ENCODE assay signal across 7 mouse cellular contexts in genomic region chrX:94367248-94367647, GRCm38 (mm10). TPM values are rescaled to one million over a fixed set of nuclear protein-coding genes. Genes with fewer than 3 reads are reported as not detected.
A peak's percentile ranks its signal among the peaks of the same experiment; 100 is the strongest.
DNase-seq lines count a peak whose midpoint lies in the region; ATAC-seq and TF ChIP-seq lines count a peak whose summit lies in the region.

No protein-coding gene starts in this region.

- peak overlapping the region; percentile 62 for H3K4me3 ChIP-seq in embryonic facial prominence, embryonic 10.5 days
- peak overlapping the region; percentile 60 for H3K4me3 ChIP-seq in heart, embryonic 16.5 days (ENCODE audit: low read length)
- H3K4me3 ChIP-seq in limb, embryonic 14.5 days (replicated peaks; ENCODE audit: low read length) = peak overlapping the region; percentile 52
- H3K4me3 ChIP-seq in neural tube, embryonic 13.5 days = peak overlapping the region; percentile 60

- 17% methylated on average over 17 of the region's 17 CpGs for WGBS in embryonic facial prominence, embryonic 10.5 days
- 13% methylated on average over 17 of the region's 17 CpGs for WGBS in heart, embryonic 16.5 days
- WGBS in limb, embryonic 14.5 days = 21% methylated on average over 15 of the region's 17 CpGs
- WGBS in neural tube, embryonic 13.5 days = 24% methylated on average over 15 of the region's 17 CpGs

- ATAC-seq in heart, embryonic 16.5 days (replicated peaks; ENCODE audit: extremely low read depth, insufficient read depth, low FRiP score) = no peak
- peak; percentile 17; the same call in 1 of the 2 replicates for ATAC-seq in limb, embryonic 14.5 days (ENCODE audit: low FRiP score, low read depth)
- peak; percentile 59 for ATAC-seq in neural tube, embryonic 13.5 days (ENCODE audit: low read depth)

- H3K9ac ChIP-seq in heart, embryonic 16.5 days (ENCODE audit: low read length) = peak overlapping the region; percentile 75
- peak overlapping the region; percentile 38 for H3K9ac ChIP-seq in limb, embryonic 14.5 days (ENCODE audit: low read depth, low read length, severe bottlenecking)
- peak overlapping the region; percentile 72 for H3K9ac ChIP-seq in neural tube, embryonic 13.5 days

- peaks cover 96% of the 10 kb centered on the region for H3K27me3 ChIP-seq in embryonic facial prominence, embryonic 10.5 days (replicated peaks; ENCODE audit: low read depth, poor library complexity, severe bottlenecking)
- H3K27me3 ChIP-seq in heart, embryonic 16.5 days (ENCODE audit: control insufficient read depth, insufficient read depth, low read length) = peaks cover 36% of the 10 kb centered on the region
- peaks cover 27% of the 10 kb centered on the region for H3K27me3 ChIP-seq in limb, embryonic 14.5 days (ENCODE audit: control insufficient read depth, insufficient read depth, low read length)
- peaks cover 77% of the 10 kb centered on the region for H3K27me3 ChIP-seq in neural tube, embryonic 13.5 days

- no peak for TF ChIP-seq POLR2A in limb, embryonic 14.5 days (IDR thresholded peaks at IDR 0.05; ENCODE audit: borderline replicate concordance, extremely low read depth, insufficient read depth, insufficient read length)

- 0 out of 2 replicates have a peak, but pooled peaks cover 4% of the 10 kb centered on the region for H3K9me3 ChIP-seq in embryonic facial prominence, embryonic 10.5 days
- H3K9me3 ChIP-seq in heart, embryonic 16.5 days (replicated peaks; ENCODE audit: control insufficient read depth, low read length) = no peaks in the 10 kb centered on the region; the same call in 1 of the 2 replicates
- H3K9me3 ChIP-seq in limb, embryonic 14.5 days (ENCODE audit: control insufficient read depth, low read length) = no peaks in the 10 kb centered on the region
- no peaks in the 10 kb centered on the region for H3K9me3 ChIP-seq in neural tube, embryonic 13.5 days

- H3K27ac ChIP-seq in embryonic facial prominence, embryonic 10.5 days (replicated peaks) = peak overlapping the region; percentile 76
- peak overlapping the region; percentile 76 for H3K27ac ChIP-seq in heart, embryonic 16.5 days (ENCODE audit: low read length)
- no peak overlapping the region for H3K27ac ChIP-seq in limb, embryonic 14.5 days (replicated peaks; ENCODE audit: low read depth, low read length)
- peak overlapping the region; percentile 74 for H3K27ac ChIP-seq in neural tube, embryonic 13.5 days (replicated peaks)

- DNase-seq in right cerebral cortex, postnatal 4 days = peak; percentile 21
- DNase-seq in right cerebral cortex, postnatal 36 days (ENCODE audit: low spot score in 2 of 2) = no peak
- peak; percentile 56 for DNase-seq in embryonic facial prominence, embryonic 10.5 days (ENCODE audit: low spot score)
- DNase-seq in limb, embryonic 14.5 days (ENCODE audit: low spot score) = no peak
- DNase-seq in T-cell, adult 2 months (ENCODE audit: low spot score) = no peak

- H3K36me3 ChIP-seq in embryonic facial prominence, embryonic 10.5 days (replicated peaks) = no peaks in the 10 kb centered on the region
- H3K36me3 ChIP-seq in heart, embryonic 16.5 days (ENCODE audit: control insufficient read depth, insufficient read depth) = no peaks in the 10 kb centered on the region
- no peaks in the 10 kb centered on the region for H3K36me3 ChIP-seq in limb, embryonic 14.5 days (ENCODE audit: control insufficient read depth, insufficient read depth, low read length)
- H3K36me3 ChIP-seq in neural tube, embryonic 13.5 days = no peaks in the 10 kb centered on the region

- H3K4me2 ChIP-seq in heart, embryonic 16.5 days (ENCODE audit: low read depth, low read length) = peak overlapping the region; percentile 55
- peak overlapping the region; percentile 44 for H3K4me2 ChIP-seq in limb, embryonic 14.5 days (replicated peaks; ENCODE audit: low read depth, low read length, severe bottlenecking)
- peak overlapping the region; percentile 51 for H3K4me2 ChIP-seq in neural tube, embryonic 13.5 days

- H3K4me1 ChIP-seq in embryonic facial prominence, embryonic 10.5 days = 0 out of 2 replicates have a peak, but pooled peaks cover 5% of the 10 kb centered on the region
- H3K4me1 ChIP-seq in heart, embryonic 16.5 days (ENCODE audit: control insufficient read depth, insufficient read depth, low read length) = peaks cover 3% of the 10 kb centered on the region; the same call in 1 of the 2 replicates
- no peaks in the 10 kb centered on the region for H3K4me1 ChIP-seq in limb, embryonic 14.5 days (ENCODE audit: control insufficient read depth, insufficient read depth, low read length)
- H3K4me1 ChIP-seq in neural tube, embryonic 13.5 days (replicated peaks) = 0 out of 2 replicates have a peak, but pooled peaks cover 9% of the 10 kb centered on the region

RNA-seq across cellular contexts. Expression of gene Apoo, which starts 0.3 kb away (rescaled TPM):
- 97.9 and 105 TPM in 2 replicates for polyA plus RNA-seq in embryonic facial prominence, embryonic 10.5 days (2016; fragmentation: Nextera tagmentation; extraction: Ambion mirVana)
- polyA plus RNA-seq in heart, embryonic 16.5 days (2015; fragmentation: Nextera tagmentation; extraction: Ambion mirVana) = 186 and 233 TPM in 2 replicates
- 17.1 and 18.5 TPM in 2 replicates for polyA plus RNA-seq in limb, embryonic 14.5 days (2012; rRNA removed)
- polyA plus RNA-seq in limb, embryonic 14.5 days (2014; fragmentation: Nextera tagmentation; extraction: Ambion mirVana) = 69.5 and 73.4 TPM in 2 replicates
- 122 and 139 TPM in 2 replicates for polyA plus RNA-seq in neural tube, embryonic 13.5 days (2015; fragmentation: Nextera tagmentation; extraction: Ambion mirVana)

RNA-seq across cellular contexts. Expression of gene Fam90a1b, which starts 0.7 kb away (rescaled TPM):
- 0.07 and 0.08 TPM in 2 replicates for polyA plus RNA-seq in embryonic facial prominence, embryonic 10.5 days (2016; fragmentation: Nextera tagmentation; extraction: Ambion mirVana)
- polyA plus RNA-seq in heart, embryonic 16.5 days (2015; fragmentation: Nextera tagmentation; extraction: Ambion mirVana) = not detected in 2 replicates
- 0.08 and 0.13 TPM in 2 replicates for polyA plus RNA-seq in limb, embryonic 14.5 days (2012; rRNA removed)
- polyA plus RNA-seq in limb, embryonic 14.5 days (2014; fragmentation: Nextera tagmentation; extraction: Ambion mirVana) = 0.10 and 0.19 TPM in 2 replicates
- not detected in 2 replicates for polyA plus RNA-seq in neural tube, embryonic 13.5 days (2015; fragmentation: Nextera tagmentation; extraction: Ambion mirVana)

Comparison
In these comparisons a context has a peak if more than half of its experiments do, and no peak if none do; other contexts are left out.
1. DNase-seq: peak in right cerebral cortex, postnatal 4 days (single experiment) and embryonic facial prominence, embryonic 10.5 days (single experiment); none in right cerebral cortex, postnatal 36 days (0 of 2), limb, embryonic 14.5 days (single experiment) and T-cell, adult 2 months (single experiment).
2. Peak in every context shown above with its lines, with median percentiles within 50 percentile points of each other: H3K4me3 ChIP-seq, H3K4me2 ChIP-seq and H3K9ac ChIP-seq.